Mouse (Mus musculus) brown adipose tissue, adult 24 weeks (tissue): ENCODE data around the gene Pdzrn3. TPM values are rescaled to one million over a fixed set of nuclear protein-coding genes. Genes with fewer than 3 reads are reported as not detected.

Source experiments
- H3K27ac ChIP-seq: fragments of 200-500 bp; replicated peaks from 2 replicates; pipeline ENCODE4 v1.5.1; 2012; ENCODE audit warnings: low read depth, mild to moderate bottlenecking, low read length
- H3K4me1 ChIP-seq: fragments of 200-500 bp; 2 replicates; pipeline ENCODE4 v1.6.1; 2012; ENCODE audit warnings: low read length, mixed read lengths; ENCODE audit not compliant: control insufficient read depth, insufficient read depth, insufficient read length
- H3K4me3 ChIP-seq: fragments of 200-500 bp; 2 replicates; pipeline ENCODE4 v1.5.1; 2012; ENCODE audit warnings: low read depth, mild to moderate bottlenecking, low read length, moderate library complexity; ENCODE audit not compliant: insufficient read depth
- polyA plus RNA-seq: library from polyadenylated mRNA; stranded (reverse); fragments of >200 nt; gene quantifications from 2 replicates; pipeline ENCODE4 v1.2.4, GENCODE M21; 2012; ENCODE audit not compliant: missing spikeins, insufficient read depth, insufficient read length

Gene Pdzrn3
- polyA plus RNA-seq, 1 experiment = 8.0 TPM

- no peaks in the 10 kb centered on the region for H3K4me1 ChIP-seq
- no peak overlapping the region for H3K4me3 ChIP-seq
- H3K27ac ChIP-seq = no peak overlapping the region
Observed at GRCm38 (mm10) chr6:101108951-101109350, 268.7 kb downstream of the Pdzrn3 start.

DNA sequence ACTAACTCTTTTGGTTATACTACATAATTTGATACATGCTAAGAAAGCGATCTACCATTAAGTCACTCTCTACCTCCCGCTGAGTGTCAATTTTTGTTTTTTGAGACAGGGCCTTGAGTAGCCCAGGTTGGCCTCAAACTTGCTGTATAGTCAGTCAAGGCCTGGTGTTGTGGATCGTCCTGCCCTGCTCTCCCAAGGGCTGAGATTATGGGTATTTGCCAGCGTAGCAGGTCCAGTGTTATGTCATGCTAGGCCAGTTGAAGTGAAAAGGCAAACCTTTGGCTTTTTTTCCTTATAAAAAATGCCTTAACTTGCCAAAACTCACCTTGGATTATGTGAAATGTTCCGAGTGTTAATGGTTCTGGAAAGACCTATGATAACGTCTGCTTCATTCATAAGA is 274.2 kb downstream of the Pdzrn3 start:
- Histone ChIP-seq H3K4me3 (no peak overlapping the region), H3K27ac (no peak overlapping the region), H3K4me1 (no peaks in the 10 kb centered on the region)

GRCm38 (mm10) chr6:101101709-101102654 is 275.7 kb downstream of the Pdzrn3 start:
- Histone ChIP-seq H3K27ac (no peak overlapping the region), H3K4me3 (no peak overlapping the region), H3K4me1 (no peaks in the 10 kb centered on the region)
